Mouse (Mus musculus) kidney, embryonic 16.5 days (tissue): ENCODE measurements at regions not wholly inside any gene's neighbourhood (a gene's known extent, or its start where the extent isn't known, plus 50 kb on each side); places are given as distances from the start of the nearest gene placed in this dataset.

Experiments
- ATAC-seq: fragments of 200-750 bp; cut with Nextera tagmentation; 2 replicates; pipeline ENCODE4 v1.8.0; 2017; ENCODE audit warnings: moderate TSS enrichment; ENCODE audit not compliant: low FRiP score, low TSS enrichment
- H3K27ac ChIP-seq: fragments of 300-500 bp; sonication (generic); 2 replicates; pipeline ENCODE4 v1.5.1; 2014; ENCODE audit warnings: low read length
- H3K27me3 ChIP-seq: fragments of 300-500 bp; sonication (generic); 2 replicates; pipeline ENCODE4 v1.6.1; 2014; ENCODE audit warnings: low read length, control low read depth, mixed read lengths; ENCODE audit not compliant: insufficient read depth
- H3K36me3 ChIP-seq: fragments of 300-500 bp; sonication (generic); 2 replicates; pipeline ENCODE4 v1.6.1; 2014; ENCODE audit warnings: low read length, control low read depth, mixed read lengths; ENCODE audit not compliant: insufficient read depth
- H3K4me1 ChIP-seq: fragments of 300-500 bp; sonication (generic); 2 replicates; pipeline ENCODE4 v1.6.1; 2014; ENCODE audit warnings: low read length, control low read depth, mixed read lengths; ENCODE audit not compliant: insufficient read depth
- H3K4me2 ChIP-seq: fragments of 300-500 bp; sonication (generic); replicated peaks from 2 replicates; pipeline ENCODE4 v1.6.1; 2014; ENCODE audit warnings: low read depth, low read length
- H3K4me3 ChIP-seq: fragments of 300-500 bp; sonication (generic); 2 replicates; pipeline ENCODE4 v1.5.1; 2014; ENCODE audit warnings: mild to moderate bottlenecking, low read length
- H3K9ac ChIP-seq: fragments of 300-500 bp; sonication (generic); replicated peaks from 2 replicates; pipeline ENCODE4 v1.6.1; 2014; ENCODE audit warnings: low read length
- H3K9me3 ChIP-seq: fragments of 300-500 bp; sonication (generic); 2 replicates; pipeline ENCODE4 v1.6.1; 2016; ENCODE audit warnings: low read length, control low read depth
- WGBS: fragments of 180-500 bp; shearing (Covaris S2); extraction: QIAGEN DNeasy Blood & Tissue Kit; methylation state at CpG from one replicate; pipeline ENCODE4 v1.1.7; 2014; 5-methylcytosine and 5-hydroxymethylcytosine counted together

GRCm38 (mm10) chrX:167101929-167102328 is 107.2 kb downstream of the Tmsb4x start:
- H3K4me2 ChIP-seq, result no peak overlapping the region
- H3K9me3 ChIP-seq, result no peaks in the 10 kb centered on the region
- H3K4me1 ChIP-seq, result peaks cover 13% of the 10 kb centered on the region; the same call in 1 of the 2 replicates
- no peak overlapping the region for H3K9ac ChIP-seq
- no peak; the same call in 1 of the 2 replicates for ATAC-seq
- H3K36me3 ChIP-seq, result no peaks in the 10 kb centered on the region
- no peak overlapping the region for H3K27ac ChIP-seq
- 55% methylated on average over 2 of the region's 2 CpGs for WGBS
- peaks cover 41% of the 10 kb centered on the region; the same call in 1 of the 2 replicates for H3K27me3 ChIP-seq
- no peak overlapping the region for H3K4me3 ChIP-seq

- Histone ChIP-seq H3K4me1 (peaks cover 13% of the 10 kb centered on the region; the same call in 1 of the 2 replicates), H3K36me3 (no peaks in the 10 kb centered on the region), H3K9ac (no peak overlapping the region), H3K9me3 (no peaks in the 10 kb centered on the region), H3K4me2 (no peak overlapping the region), H3K27ac (no peak overlapping the region), H3K4me3 (no peak overlapping the region), H3K27me3 (peaks cover 44% of the 10 kb centered on the region; the same call in 1 of the 2 replicates)
- WGBS, result 58% methylated on average over 6 of the region's 6 CpGs
- ATAC-seq, result no peak
Measured at GRCm38 (mm10) chrX:167099411-167099810, 109.7 kb downstream of the Tmsb4x start.

- Histone ChIP-seq H3K27me3 (peaks cover 47% of the 10 kb centered on the region; the same call in 1 of the 2 replicates), H3K27ac (no peak overlapping the region), H3K9me3 (no peaks in the 10 kb centered on the region), H3K4me2 (no peak overlapping the region), H3K36me3 (no peaks in the 10 kb centered on the region), H3K4me1 (peaks cover 9% of the 10 kb centered on the region; the same call in 1 of the 2 replicates), H3K4me3 (no peak overlapping the region), H3K9ac (no peak overlapping the region)
- no peak for ATAC-seq
- 75% methylated on average over 3 of the region's 3 CpGs for WGBS
Measured at GRCm38 (mm10) chrX:167098914-167099313, 110.2 kb downstream of the Tmsb4x start.

GRCm38 (mm10) chrX:167091841-167092240 is 117.3 kb downstream of the Tmsb4x start:
- H3K9ac ChIP-seq, result no peak overlapping the region
- ATAC-seq, result no peak
- no peaks in the 10 kb centered on the region for H3K9me3 ChIP-seq
- no peak overlapping the region for H3K4me3 ChIP-seq
- H3K4me2 ChIP-seq, result no peak overlapping the region
- 0 out of 2 replicates have a peak, but pooled peaks cover 4% of the 10 kb centered on the region for H3K4me1 ChIP-seq
- no peak overlapping the region for H3K27ac ChIP-seq
- H3K36me3 ChIP-seq, result no peaks in the 10 kb centered on the region
- peaks cover 14% of the 10 kb centered on the region; the same call in 1 of the 2 replicates for H3K27me3 ChIP-seq
- 71% methylated on average over 1 of the region's 1 CpGs for WGBS

- ATAC-seq, result peak; percentile 46; the same call in 1 of the 2 replicates
- Histone ChIP-seq H3K4me1 (0 out of 2 replicates have a peak, but pooled peaks cover 4% of the 10 kb centered on the region), H3K27ac (peak overlapping the region; percentile 71), H3K4me3 (no peak overlapping the region), H3K36me3 (no peaks in the 10 kb centered on the region), H3K27me3 (peaks cover 5% of the 10 kb centered on the region; the same call in 1 of the 2 replicates), H3K4me2 (no peak overlapping the region), H3K9ac (no peak overlapping the region), H3K9me3 (no peaks in the 10 kb centered on the region)
- 55% methylated on average over 3 of the region's 3 CpGs for WGBS
Measured at GRCm38 (mm10) chrX:167088930-167089329, 120.2 kb downstream of the Tmsb4x start.

- H3K27ac ChIP-seq, result no peak overlapping the region
- no peak for ATAC-seq
- H3K36me3 ChIP-seq, result no peaks in the 10 kb centered on the region
- no peaks in the 10 kb centered on the region for H3K9me3 ChIP-seq
- no peak overlapping the region for H3K4me3 ChIP-seq
- 0 out of 2 replicates have a peak, but pooled peaks cover 4% of the 10 kb centered on the region for H3K4me1 ChIP-seq
- H3K9ac ChIP-seq, result no peak overlapping the region
- WGBS, result 52% methylated on average over 2 of the region's 2 CpGs
- no peak overlapping the region for H3K4me2 ChIP-seq
- H3K27me3 ChIP-seq, result peaks cover 5% of the 10 kb centered on the region; the same call in 1 of the 2 replicates
Measured at GRCm38 (mm10) chrX:167088438-167088837, 120.7 kb downstream of the Tmsb4x start.

GRCm38 (mm10) chrX:167080821-167081220 is 128.3 kb downstream of the Tmsb4x start:
- Histone ChIP-seq H3K27me3 (peaks cover 8% of the 10 kb centered on the region; the same call in 1 of the 2 replicates), H3K36me3 (no peaks in the 10 kb centered on the region), H3K4me1 (no peaks in the 10 kb centered on the region), H3K4me2 (no peak overlapping the region), H3K27ac (no peak overlapping the region), H3K9me3 (no peaks in the 10 kb centered on the region), H3K4me3 (no peak overlapping the region), H3K9ac (no peak overlapping the region)
- no peak for ATAC-seq
- WGBS, result 65% methylated on average over 3 of the region's 3 CpGs

- peaks cover 19% of the 10 kb centered on the region for H3K27me3 ChIP-seq
- WGBS, result 44% methylated on average over 2 of the region's 2 CpGs
- no peak for ATAC-seq
- no peak overlapping the region for H3K4me3 ChIP-seq
- no peaks in the 10 kb centered on the region for H3K9me3 ChIP-seq
- no peak overlapping the region for H3K4me2 ChIP-seq
- no peaks in the 10 kb centered on the region for H3K4me1 ChIP-seq
- no peaks in the 10 kb centered on the region for H3K36me3 ChIP-seq
- H3K27ac ChIP-seq, result no peak overlapping the region
- H3K9ac ChIP-seq, result no peak overlapping the region
Measured at GRCm38 (mm10) chrX:167069075-167069474, 140.0 kb downstream of the Tmsb4x start.

- no peaks in the 10 kb centered on the region for H3K36me3 ChIP-seq
- 58% methylated on average over 3 of the region's 3 CpGs for WGBS
- no peak for ATAC-seq
- no peaks in the 10 kb centered on the region for H3K4me1 ChIP-seq
- H3K4me2 ChIP-seq, result no peak overlapping the region
- no peak overlapping the region for H3K27ac ChIP-seq
- no peak overlapping the region for H3K9ac ChIP-seq
- no peaks in the 10 kb centered on the region for H3K9me3 ChIP-seq
- H3K27me3 ChIP-seq, result peaks cover 19% of the 10 kb centered on the region
- H3K4me3 ChIP-seq, result no peak overlapping the region
Measured at GRCm38 (mm10) chrX:167067918-167068317, 141.2 kb downstream of the Tmsb4x start.

- 41% methylated on average over 4 of the region's 4 CpGs for WGBS
Measured at GRCm38 (mm10) chrX:167063881-167064280, 145.2 kb downstream of the Tmsb4x start.

More at GRCm38 (mm10) chrX:167063881-167064280, 145.2 kb downstream of the Tmsb4x start:
- H3K4me3 ChIP-seq, result no peak overlapping the region
- ATAC-seq, result no peak
- peaks cover 9% of the 10 kb centered on the region; the same call in 1 of the 2 replicates for H3K27me3 ChIP-seq
- H3K36me3 ChIP-seq, result no peaks in the 10 kb centered on the region
- H3K9me3 ChIP-seq, result no peaks in the 10 kb centered on the region
- no peak overlapping the region for H3K4me2 ChIP-seq
- no peak overlapping the region for H3K9ac ChIP-seq
- H3K27ac ChIP-seq, result no peak overlapping the region
- no peaks in the 10 kb centered on the region for H3K4me1 ChIP-seq
